Mouse (Mus musculus): Measurements from ENCODE around the gene Gsn. TPM values are rescaled to one million over a fixed set of nuclear protein-coding genes. Genes with fewer than 3 reads are reported as not detected.

The Gsn gene
- polyA plus RNA-seq, 1 experiment from 2014 or later, result 1,007 TPM

DNA sequence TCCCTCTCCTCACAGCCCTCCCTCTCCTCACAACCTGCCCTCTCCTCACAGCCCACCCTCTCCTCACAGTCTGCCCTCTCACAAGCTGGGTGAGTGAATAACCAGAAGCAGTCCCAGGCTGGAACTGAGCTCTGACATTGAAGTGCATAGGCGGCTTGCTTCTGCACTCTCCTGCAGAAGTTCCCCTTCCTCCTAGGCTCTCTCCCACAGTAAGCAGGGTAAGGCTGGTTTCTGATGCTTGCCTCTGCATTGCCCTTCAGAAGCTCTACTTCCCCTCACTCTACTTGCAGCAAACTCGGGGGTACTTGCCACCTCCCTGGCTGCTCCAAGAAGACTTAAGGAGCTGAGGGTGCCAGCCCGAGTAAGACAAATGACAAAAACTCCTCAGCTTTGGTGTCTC, 11.9 kb upstream of the Gsn start:
- no peaks in the 10 kb centered on the region for H3K36me3 ChIP-seq (ENCODE audit: insufficient read depth, low read length)
- no peak overlapping the region for H3K27ac ChIP-seq (ENCODE audit: low read length)
- H3K27me3 ChIP-seq (replicated peaks; ENCODE audit: insufficient read depth, low read length), result no peaks in the 10 kb centered on the region
- H3K4me2 ChIP-seq (replicated peaks; ENCODE audit: low read depth, low read length), result no peak overlapping the region
- H3K4me3 ChIP-seq (ENCODE audit: low read depth, low read length), result no peak overlapping the region
- TF ChIP-seq CTCF (IDR thresholded peaks at IDR 0.05) (no peak), EP300 (IDR thresholded peaks at IDR 0.05) (no peak)
- no peaks in the 10 kb centered on the region for H3K4me1 ChIP-seq (ENCODE audit: insufficient read depth, low read depth, low read length)
- H3K9me3 ChIP-seq (ENCODE audit: low read length), result no peaks in the 10 kb centered on the region
- no peak overlapping the region for H3K9ac ChIP-seq (replicated peaks; ENCODE audit: low read depth)
- 36% methylated on average over 3 of the region's 3 CpGs for WGBS
- ATAC-seq (no peak), DNase-seq (ENCODE audit: low spot score) (no peak)

DNA sequence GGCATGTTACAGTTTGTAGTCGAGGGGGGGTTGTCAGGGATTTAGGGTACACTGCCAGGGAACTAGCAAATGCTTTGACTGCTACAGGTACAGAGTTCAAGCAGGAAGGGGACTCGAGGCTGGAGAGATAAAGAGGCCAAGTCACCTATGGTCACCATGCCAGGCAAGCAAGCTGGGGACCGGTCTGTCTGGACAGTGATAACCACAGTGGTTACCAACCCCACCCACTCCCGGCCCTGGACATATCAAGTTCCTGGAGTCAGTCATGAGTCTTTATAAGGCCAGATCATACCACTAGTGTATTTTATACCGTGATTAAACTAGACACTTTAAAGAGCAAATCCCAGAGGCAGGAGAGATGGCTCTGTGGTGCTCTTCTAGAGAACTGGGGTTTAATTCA, 8.4 kb upstream of the Gsn start:
- DNase-seq (ENCODE audit: low spot score) (no peak), ATAC-seq (no peak)
- Histone ChIP-seq H3K9me3 (ENCODE audit: low read length) (no peaks in the 10 kb centered on the region), H3K9ac (replicated peaks; ENCODE audit: low read depth) (no peak overlapping the region), H3K4me2 (replicated peaks; ENCODE audit: low read depth, low read length) (no peak overlapping the region), H3K27ac (ENCODE audit: low read length) (no peak overlapping the region), H3K36me3 (ENCODE audit: insufficient read depth, low read length) (no peaks in the 10 kb centered on the region), H3K27me3 (replicated peaks; ENCODE audit: insufficient read depth, low read length) (no peaks in the 10 kb centered on the region), H3K4me1 (ENCODE audit: insufficient read depth, low read depth, low read length) (no peaks in the 10 kb centered on the region), H3K4me3 (ENCODE audit: low read depth, low read length) (no peak overlapping the region)
- WGBS, result 51% methylated on average over 5 of the region's 5 CpGs
- no peak for TF ChIP-seq EP300 (IDR thresholded peaks at IDR 0.05)
- no peak for TF ChIP-seq CTCF (IDR thresholded peaks at IDR 0.05)

DNA sequence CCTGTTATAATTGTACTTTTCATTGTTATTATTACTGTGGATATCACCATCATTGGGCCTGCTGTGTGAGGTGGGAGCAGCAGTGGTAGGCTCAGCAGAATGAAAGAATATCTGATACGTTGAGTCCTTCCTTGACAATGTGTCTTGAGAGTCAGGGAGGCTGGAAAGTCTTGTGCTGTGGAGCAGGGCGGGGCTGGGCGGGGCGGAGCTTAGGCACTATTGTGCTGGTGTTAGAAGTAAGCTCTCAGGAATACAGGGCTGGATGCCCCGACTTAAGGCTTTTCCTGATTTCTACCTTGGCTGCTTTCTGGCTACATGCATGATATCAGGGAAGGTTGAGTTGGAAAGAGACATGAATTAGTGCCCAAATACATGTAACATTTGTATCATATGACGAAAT, 3.4 kb upstream of the Gsn start:
- H3K36me3 ChIP-seq (ENCODE audit: insufficient read depth, low read length), result no peaks in the 10 kb centered on the region
- no peak for ATAC-seq
- DNase-seq (ENCODE audit: low spot score), result no peak

DNA sequence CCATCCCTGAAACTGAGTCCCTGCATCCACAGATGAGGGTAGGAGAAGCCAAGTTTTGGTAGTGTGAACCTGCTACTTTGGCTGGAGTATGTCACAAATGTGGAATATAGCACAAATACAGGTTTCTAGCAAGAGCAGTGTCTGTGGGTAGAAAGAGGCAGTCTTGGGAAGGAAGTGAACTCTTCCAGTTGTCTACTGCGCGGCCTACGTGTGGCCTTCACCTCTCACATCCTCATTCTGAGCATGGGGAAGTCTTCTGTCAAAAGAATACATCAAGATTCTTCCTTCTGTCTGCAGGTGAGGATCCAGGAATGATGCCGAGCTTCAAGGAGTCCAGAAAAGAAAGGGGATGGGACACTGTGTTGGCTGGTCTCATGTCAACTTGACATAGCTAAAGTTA, 2.4 kb upstream of the Gsn start:
- Histone ChIP-seq H3K4me1 (ENCODE audit: insufficient read depth, low read depth, low read length) (peaks cover 5% of the 10 kb centered on the region; the same call in 1 of the 2 replicates), H3K9me3 (ENCODE audit: low read length) (no peaks in the 10 kb centered on the region), H3K9ac (replicated peaks; ENCODE audit: low read depth) (no peak overlapping the region), H3K27me3 (replicated peaks; ENCODE audit: insufficient read depth, low read length) (no peaks in the 10 kb centered on the region), H3K4me3 (ENCODE audit: low read depth, low read length) (no peak overlapping the region), H3K4me2 (replicated peaks; ENCODE audit: low read depth, low read length) (no peak overlapping the region), H3K27ac (ENCODE audit: low read length) (no peak overlapping the region), H3K36me3 (ENCODE audit: insufficient read depth, low read length) (no peaks in the 10 kb centered on the region)
- no peak for DNase-seq (ENCODE audit: low spot score)
- TF ChIP-seq EP300 (IDR thresholded peaks at IDR 0.05), result no peak
- no peak for TF ChIP-seq CTCF (IDR thresholded peaks at IDR 0.05)
- no peak for ATAC-seq
- WGBS, result 89% methylated on average over 4 of the region's 4 CpGs

More for the DNA sequence above, 3.4 kb upstream of the Gsn start:
- TF ChIP-seq EP300 (IDR thresholded peaks at IDR 0.05) (no peak), CTCF (IDR thresholded peaks at IDR 0.05) (no peak)
- H3K9ac ChIP-seq (replicated peaks; ENCODE audit: low read depth), result no peak overlapping the region
- 36% methylated on average over 6 of the region's 6 CpGs for WGBS
- H3K4me1 ChIP-seq (ENCODE audit: insufficient read depth, low read depth, low read length), result peaks cover 5% of the 10 kb centered on the region; the same call in 1 of the 2 replicates
- no peak overlapping the region for H3K4me2 ChIP-seq (replicated peaks; ENCODE audit: low read depth, low read length)
- no peaks in the 10 kb centered on the region for H3K27me3 ChIP-seq (replicated peaks; ENCODE audit: insufficient read depth, low read length)
- H3K9me3 ChIP-seq (ENCODE audit: low read length), result no peaks in the 10 kb centered on the region
- no peak overlapping the region for H3K4me3 ChIP-seq (ENCODE audit: low read depth, low read length)
- no peak overlapping the region for H3K27ac ChIP-seq (ENCODE audit: low read length)

DNA sequence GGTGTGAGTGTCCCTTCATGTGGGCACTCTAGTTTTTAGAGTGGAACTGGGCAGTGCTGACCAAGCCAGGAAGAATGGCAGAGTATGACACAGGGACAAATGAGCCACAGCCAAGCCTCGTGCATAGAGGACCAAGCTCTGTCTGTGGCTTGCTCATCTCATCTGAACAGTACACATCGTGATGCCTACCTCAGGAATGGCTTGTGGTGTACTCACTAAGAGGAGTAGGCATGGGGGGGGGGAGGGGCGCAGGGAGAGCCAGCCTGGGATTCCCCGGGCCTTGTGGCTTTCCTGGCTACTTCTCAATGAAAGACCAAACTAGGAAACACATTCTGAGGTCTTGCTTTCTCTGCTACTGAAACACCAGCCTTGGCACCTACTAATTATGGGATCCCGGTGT, 1.2 kb upstream of the Gsn start:
- Histone ChIP-seq H3K36me3 (ENCODE audit: insufficient read depth, low read length) (no peaks in the 10 kb centered on the region), H3K4me2 (replicated peaks; ENCODE audit: low read depth, low read length) (no peak overlapping the region), H3K27ac (ENCODE audit: low read length) (no peak overlapping the region), H3K27me3 (replicated peaks; ENCODE audit: insufficient read depth, low read length) (no peaks in the 10 kb centered on the region), H3K9me3 (ENCODE audit: low read length) (no peaks in the 10 kb centered on the region), H3K4me1 (ENCODE audit: insufficient read depth, low read depth, low read length) (peaks cover 10% of the 10 kb centered on the region), H3K4me3 (ENCODE audit: low read depth, low read length) (no peak overlapping the region), H3K9ac (replicated peaks; ENCODE audit: low read depth) (no peak overlapping the region)
- ATAC-seq (no peak), DNase-seq (ENCODE audit: low spot score) (no peak)
- TF ChIP-seq CTCF (IDR thresholded peaks at IDR 0.05), result no peak
- no peak for TF ChIP-seq EP300 (IDR thresholded peaks at IDR 0.05)
- WGBS, result 77% methylated on average over 4 of the region's 5 CpGs

DNA sequence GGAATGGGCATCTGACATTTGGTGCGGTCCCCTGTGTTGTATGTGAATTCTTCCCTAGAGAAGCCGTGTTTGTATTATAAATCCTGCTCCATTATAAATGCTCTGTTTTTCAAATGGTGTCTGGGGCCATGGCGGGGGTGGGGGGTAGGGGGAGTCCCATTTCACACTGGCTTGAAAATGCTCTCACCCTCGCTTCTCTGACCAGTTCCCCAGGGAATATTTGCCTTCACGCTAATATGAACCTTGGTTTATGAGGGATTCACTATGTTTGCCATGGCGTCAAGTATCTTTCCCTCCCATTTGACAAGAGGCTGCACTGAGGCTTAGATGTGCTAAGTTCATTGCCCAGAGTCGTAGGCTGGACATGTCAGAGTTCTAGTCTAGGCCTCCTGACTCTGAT, 718 bp upstream of the Gsn start:
- H3K27me3 ChIP-seq (replicated peaks; ENCODE audit: insufficient read depth, low read length), result no peaks in the 10 kb centered on the region
- H3K9ac ChIP-seq (replicated peaks; ENCODE audit: low read depth), result no peak overlapping the region
- no peak for ATAC-seq
- H3K27ac ChIP-seq (ENCODE audit: low read length), result no peak overlapping the region; the same call in 1 of the 2 replicates
- peaks cover 10% of the 10 kb centered on the region for H3K4me1 ChIP-seq (ENCODE audit: insufficient read depth, low read depth, low read length)
- no peaks in the 10 kb centered on the region for H3K36me3 ChIP-seq (ENCODE audit: insufficient read depth, low read length)
- no peak for DNase-seq (ENCODE audit: low spot score)
- no peak overlapping the region for H3K4me3 ChIP-seq (ENCODE audit: low read depth, low read length)
- TF ChIP-seq CTCF (IDR thresholded peaks at IDR 0.05) (no peak), EP300 (IDR thresholded peaks at IDR 0.05) (no peak)
- 78% methylated on average over 7 of the region's 7 CpGs for WGBS
- peak overlapping the region; percentile 87; the same call in 1 of the 2 replicates for H3K4me2 ChIP-seq (replicated peaks; ENCODE audit: low read depth, low read length)
- H3K9me3 ChIP-seq (ENCODE audit: low read length), result no peaks in the 10 kb centered on the region

DNA sequence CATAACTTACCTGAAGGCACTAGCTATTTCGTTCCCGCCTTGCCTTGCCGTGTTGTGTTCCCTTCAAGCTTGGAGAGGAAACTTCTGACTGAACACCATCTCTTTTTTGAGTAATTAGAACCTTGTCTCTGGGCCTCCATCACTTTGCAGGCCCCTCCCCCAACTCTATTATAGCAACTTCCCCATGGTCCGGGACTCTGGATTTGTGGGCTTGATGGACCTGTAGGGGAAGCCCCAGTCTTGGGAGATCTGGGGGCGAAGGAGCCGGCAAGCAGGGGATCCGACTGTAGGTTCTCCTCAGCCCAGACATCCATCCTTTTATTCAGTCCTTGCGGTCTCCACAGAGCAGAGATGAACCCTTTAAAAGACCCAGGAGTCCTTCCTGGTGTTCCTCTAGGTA, 752 bp downstream of the Gsn start:
- Histone ChIP-seq H3K36me3 (ENCODE audit: insufficient read depth, low read length) (no peaks in the 10 kb centered on the region), H3K4me3 (ENCODE audit: low read depth, low read length) (peak overlapping the region; percentile 60), H3K9ac (replicated peaks; ENCODE audit: low read depth) (peak overlapping the region; percentile 72; the same call in 1 of the 2 replicates), H3K9me3 (ENCODE audit: low read length) (no peaks in the 10 kb centered on the region), H3K27ac (ENCODE audit: low read length) (peak overlapping the region; percentile 75; the same call in 1 of the 2 replicates), H3K27me3 (replicated peaks; ENCODE audit: insufficient read depth, low read length) (no peaks in the 10 kb centered on the region), H3K4me1 (ENCODE audit: insufficient read depth, low read depth, low read length) (peaks cover 10% of the 10 kb centered on the region), H3K4me2 (replicated peaks; ENCODE audit: low read depth, low read length) (peak overlapping the region; percentile 87)
- WGBS, result 40% methylated on average over 8 of the region's 8 CpGs
- ATAC-seq, result no peak
- peak; percentile 16 for DNase-seq (ENCODE audit: low spot score)
- TF ChIP-seq CTCF (IDR thresholded peaks at IDR 0.05) (no peak), EP300 (IDR thresholded peaks at IDR 0.05) (no peak)

All from lung, postnatal 0 days (tissue).